Mouse (Mus musculus) CH12.LX (cell line): ENCODE measurements around the gene Zfp52.

Experiments
- ETS1 ChIP-seq: conservative IDR thresholded peaks from 2 replicates; pipeline ENCODE4 v1.6.1; 2012; ENCODE audit warnings: low read depth, mild to moderate bottlenecking, inconsistent platforms, low read length, improper control_type of control experiment, moderate library complexity
- POLR2A ChIP-seq: IDR thresholded peaks from 2 replicates; pipeline ENCODE4 v1.6.1; 2011; ENCODE audit warnings: low read depth, mild to moderate bottlenecking, improper control_type of control experiment, low read length
- RAD21 ChIP-seq: IDR thresholded peaks from 2 replicates; pipeline ENCODE4 v1.6.1; 2011; ENCODE audit warnings: low read depth, mild to moderate bottlenecking, low read length, improper control_type of control experiment, moderate library complexity
- ZC3H11A ChIP-seq: IDR thresholded peaks from 2 replicates; pipeline ENCODE4 v1.6.1; 2012; ENCODE audit warnings: low read depth, mild to moderate bottlenecking, inconsistent platforms, low read length, improper control_type of control experiment

DNA sequence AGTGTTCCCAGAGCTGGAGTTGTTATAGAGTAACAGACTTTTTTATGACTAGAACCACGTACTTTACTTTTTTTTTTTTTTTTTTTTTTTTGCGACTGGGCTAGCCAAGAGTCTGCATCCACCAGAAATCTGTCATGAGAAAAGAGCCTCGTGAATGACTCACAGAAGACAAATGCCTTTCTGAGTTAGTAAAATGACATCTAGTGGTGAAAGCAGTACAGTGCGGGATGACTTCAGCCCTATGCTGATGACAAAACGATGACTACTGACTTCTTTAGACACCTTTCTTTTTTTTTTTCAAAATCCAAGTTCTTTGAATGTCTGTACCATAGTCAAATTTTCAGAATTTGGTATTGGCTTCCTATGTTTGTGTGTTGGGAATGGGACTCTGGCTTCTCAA lies 30.9 kb downstream of the Zfp52 start:
- TF ChIP-seq POLR2A, result no peak
- TF ChIP-seq ZC3H11A, result no peak
- TF ChIP-seq ETS1, result no peak
- TF ChIP-seq RAD21, result peak; percentile 55
